Mouse (Mus musculus): Measurements from ENCODE around the gene Slc25a10.

Slc25a10 gene

DNA sequence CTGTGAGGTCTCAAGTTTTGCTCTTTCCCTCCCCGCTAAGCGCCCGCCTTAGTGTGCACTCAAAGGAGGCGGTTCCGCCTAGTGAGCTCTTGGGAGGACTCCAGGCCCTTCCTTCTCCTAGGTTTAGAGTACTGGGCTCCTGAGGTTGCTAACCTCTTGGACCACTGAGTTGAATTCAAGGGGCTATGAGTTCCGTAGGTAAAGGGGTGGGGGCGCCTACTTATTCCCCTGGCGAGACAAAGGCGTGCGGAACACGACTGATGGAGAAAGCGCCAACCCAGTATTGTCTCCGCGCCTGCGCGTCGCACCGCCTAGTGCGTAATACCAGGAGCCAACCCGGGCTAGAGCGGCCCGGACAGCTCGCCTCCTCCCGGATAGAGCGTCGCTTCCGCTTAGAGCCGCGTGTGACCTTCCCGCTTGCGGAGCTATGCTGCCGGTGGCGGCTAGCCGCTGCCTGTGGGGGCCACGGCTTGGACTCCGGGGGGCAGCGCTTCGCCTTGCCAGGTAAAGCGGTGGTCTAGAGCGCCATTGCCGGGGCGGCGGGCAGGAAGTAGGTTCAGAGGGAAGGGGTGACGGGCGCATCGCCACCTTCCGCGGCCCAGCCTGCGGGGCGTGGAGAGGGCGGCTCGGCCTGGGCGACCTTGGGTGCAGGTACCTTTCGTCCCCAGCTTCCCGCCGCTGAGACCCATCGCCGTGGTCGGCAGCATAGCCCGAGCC is 7.2 kb upstream of the Slc25a10 start, which contains the start of gene Mrpl12:
Mrpl12 (plus strand) TSS at position 349 of the 717 bp plus-strand sequence.
- DNase-seq (ENCODE audit: extremely low spot score), result peak; percentile 91

DNA sequence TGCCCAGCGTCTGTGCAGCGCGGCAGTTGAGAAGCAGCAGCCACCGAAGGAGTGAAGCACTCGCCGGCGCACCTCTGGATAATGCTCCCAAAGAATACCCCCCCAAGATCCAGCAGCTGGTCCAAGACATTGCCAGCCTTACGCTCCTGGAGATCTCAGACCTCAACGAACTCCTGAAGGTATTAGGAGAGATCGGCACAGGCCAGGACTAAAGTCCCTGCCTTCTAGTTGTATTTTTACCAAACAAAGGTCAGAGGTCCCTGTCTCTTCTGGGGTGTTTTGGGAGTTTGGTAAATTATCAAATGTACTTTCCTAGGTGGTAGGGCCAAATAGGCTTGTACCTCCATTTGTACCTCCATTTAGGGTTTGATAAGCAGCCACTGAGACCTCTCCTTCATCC is 6.4 kb upstream of the Slc25a10 start:
- DNase-seq (ENCODE audit: extremely low spot score), result no peak

DNA sequence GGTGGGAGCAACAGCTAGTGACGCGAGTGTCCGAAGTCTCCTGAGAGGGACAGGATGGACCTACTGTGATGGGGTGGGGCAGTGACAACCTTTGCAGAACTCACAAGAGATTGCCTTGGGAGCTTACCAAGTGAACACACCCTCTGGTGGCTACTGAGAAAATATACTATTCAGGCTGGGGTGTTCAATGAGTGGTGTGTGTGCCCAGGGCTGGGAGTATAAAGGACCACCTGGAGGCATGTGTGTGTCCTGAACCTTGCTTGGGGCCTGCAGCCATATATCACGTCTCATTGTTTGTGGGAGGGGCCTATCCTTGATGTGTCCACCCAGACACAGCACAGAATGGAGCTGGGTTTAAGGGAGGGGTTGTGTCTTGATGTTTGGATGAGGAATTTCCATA is 3.1 kb upstream of the Slc25a10 start:
- no peak for DNase-seq (ENCODE audit: extremely low spot score)

DNA sequence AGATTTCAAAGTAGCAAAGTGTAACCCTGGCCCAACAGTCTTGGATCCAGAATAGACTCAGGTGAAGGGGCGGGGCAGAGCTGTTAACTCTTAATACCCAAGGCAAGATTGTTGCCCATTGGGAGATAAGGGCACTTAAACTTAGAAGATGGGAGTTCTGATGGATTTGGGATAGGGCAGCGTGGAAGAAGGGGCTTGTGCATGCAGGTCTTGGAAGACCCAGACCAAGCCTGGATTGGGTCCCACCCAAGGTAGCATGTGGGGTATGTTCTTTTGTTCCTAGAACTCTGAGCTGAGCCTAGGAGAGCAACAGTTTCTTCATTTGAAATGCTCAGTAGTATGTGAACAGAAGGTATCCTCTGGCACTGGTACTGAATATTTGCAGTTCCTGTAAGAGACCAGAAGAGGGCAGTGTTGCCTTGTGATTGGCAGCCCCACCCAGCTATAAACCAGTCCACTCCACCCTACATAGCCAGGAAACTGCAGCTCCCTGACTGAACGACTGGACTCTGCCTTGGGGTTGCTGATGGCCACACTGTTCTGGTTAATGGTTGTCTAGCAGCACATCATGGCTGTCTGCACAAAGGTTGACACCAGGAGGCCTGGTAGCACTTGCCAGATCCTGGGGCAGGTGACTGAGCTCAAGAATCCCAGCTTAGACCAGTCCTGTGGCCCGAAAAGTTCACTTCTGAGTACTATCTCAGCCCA is 2.4 kb upstream of the Slc25a10 start:
- DNase-seq (ENCODE audit: extremely low spot score), result peak; percentile 81

DNA sequence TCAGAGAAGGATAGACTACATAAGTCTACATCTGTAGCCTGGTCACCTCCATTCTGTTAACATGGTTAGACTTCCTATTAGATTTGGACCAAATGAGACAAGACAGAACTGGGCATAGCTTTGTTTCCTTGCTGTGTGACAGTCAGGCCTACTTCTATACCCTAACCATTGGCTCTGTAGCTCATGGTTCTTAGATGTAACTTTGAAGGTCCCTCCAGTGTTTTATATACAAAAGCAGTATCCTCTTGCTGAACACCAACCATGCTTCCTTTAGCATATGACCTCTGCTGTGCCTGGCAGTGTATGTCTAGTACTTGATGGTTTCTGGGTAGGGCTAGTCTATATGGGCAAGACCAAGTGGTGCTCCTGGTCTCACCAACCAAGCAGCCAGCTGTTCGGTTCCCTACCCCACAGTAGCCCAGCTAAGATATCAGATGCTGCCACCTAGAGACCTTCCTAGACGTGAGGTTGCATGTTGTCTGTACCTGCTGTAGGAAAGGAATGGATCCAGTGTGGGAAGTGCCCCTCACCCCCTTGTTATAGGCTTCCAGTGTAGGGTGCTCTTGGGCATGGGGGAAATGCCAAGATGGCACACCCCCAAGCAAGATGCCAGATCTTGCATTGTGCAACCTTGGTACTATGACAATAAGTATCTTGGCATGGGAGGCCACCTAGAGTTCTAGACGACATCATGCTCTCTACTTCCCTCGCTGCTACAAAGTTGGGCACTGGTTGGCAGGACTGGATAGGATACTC is 1.2 kb upstream of the Slc25a10 start:
- DNase-seq (ENCODE audit: extremely low spot score), result no peak

DNA sequence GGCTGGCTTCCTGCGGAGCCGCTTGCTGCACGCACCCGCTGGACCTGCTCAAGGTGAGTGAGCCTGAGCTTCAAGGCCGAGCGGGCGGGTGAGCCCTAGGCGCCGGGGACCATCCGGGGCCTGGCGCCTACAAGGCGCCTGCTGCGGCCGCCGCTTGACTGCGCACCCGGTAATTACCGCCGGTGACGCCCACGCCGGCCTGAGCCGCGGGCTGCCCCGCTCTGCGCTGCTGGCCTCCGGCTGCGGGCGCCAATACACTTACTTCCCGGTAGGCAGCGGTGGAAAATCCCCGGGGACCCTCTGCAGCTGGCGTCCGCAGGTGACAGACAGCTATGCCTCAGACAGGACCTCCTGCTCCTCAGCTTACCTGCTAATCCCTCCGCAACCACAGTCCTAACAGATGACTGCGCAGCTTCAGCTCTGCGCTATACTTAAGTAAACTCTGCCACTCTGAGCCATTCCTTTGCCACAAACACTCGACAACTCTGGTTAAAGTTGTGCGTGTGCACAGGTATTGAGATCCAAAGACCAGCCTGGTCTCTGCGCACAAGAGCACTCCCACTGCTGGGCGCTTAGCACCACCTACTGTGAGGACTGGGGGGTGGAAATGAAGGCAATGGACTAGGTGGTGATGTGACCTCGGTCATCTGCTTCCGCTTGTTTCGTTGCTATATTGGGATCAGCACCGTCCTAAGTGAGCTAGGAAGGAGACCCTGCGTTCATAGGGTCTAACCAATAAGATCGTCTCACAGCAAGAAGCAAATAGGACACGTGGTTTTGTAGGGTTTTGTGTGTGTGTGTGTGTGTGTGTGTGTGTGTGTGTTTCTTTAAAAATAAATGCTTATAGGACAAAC is 611 bp downstream of the Slc25a10 start:
- peak; percentile 61 for DNase-seq (ENCODE audit: extremely low spot score)

DNA sequence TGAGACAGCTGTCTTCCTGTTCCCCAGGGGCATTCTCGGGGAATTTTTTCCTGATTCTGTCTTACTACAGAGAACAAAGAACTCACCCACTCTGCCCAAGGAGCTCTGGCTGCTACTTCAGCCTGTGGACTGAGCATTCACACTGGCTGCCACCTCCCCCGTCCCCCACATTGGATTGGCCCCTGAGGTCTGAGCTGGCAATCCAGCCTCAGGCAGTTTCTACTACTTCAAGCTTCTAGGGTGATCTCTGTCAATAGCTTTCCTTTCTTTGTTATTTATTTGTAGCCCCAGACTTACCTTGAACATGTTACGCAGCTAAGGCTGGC is 1.2 kb downstream of the Slc25a10 start:
- DNase-seq (ENCODE audit: extremely low spot score), result no peak

DNA sequence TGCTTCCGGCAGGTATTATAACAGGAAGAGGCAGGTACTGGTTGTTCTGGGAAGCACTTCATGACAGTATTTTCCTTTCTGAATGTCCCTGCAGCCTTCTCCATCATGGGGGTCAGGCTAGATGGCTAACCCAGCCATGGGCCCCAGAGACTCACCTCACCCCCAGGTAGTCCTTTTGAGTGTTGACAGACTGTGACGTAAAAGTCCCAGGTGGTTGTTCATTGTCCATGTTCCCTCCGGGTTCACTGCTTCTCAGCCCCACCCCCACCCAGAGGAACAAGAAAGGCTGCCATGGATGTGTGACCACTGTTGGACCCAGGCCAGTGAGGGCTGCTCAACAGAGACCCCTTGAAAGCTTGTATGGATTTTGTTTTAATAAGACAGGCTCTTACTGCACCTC is 1.7 kb downstream of the Slc25a10 start:
- DNase-seq (ENCODE audit: extremely low spot score), result no peak

DNA sequence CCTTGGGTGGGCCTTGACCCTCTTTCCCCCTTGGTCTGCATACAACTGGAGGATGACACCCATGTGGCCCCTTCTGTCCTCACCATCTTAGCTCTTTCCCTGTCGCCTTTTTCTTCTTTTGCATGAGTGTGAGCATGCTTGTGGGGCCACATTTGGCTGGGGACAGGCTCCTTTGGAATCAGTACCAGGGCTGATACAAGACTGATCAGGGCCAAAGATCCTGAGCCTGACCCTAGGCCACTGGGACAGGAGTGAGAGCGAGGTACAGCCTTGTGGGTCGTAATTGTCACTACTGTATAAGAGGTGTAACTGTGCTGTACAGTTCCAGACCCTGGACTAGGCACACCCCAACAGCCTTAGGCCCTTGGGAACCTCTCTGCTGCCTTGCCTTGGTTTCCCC is 2.3 kb downstream of the Slc25a10 start:
- DNase-seq (ENCODE audit: extremely low spot score), result no peak

DNA sequence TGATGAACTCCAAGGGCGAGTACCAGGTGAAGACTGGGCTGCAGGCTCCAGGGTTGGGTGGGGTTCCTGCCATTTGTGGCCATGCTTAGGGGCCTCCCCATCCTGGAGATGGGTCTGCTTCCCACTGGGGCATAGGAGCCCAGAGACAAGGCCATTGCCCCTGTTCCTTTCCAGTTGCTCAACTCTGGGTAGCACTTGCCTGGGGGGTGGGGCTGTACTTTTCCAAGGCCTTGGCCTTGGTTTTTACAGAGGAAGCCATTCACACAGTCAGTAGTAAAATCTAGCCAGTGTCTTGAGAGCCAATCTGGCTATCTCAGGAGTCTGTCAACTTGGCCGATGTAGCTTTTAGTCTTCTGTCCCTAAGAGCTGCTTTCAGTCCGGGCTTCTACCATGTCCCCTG is 5.8 kb downstream of the Slc25a10 start:
- DNase-seq (ENCODE audit: extremely low spot score), result no peak

DNA sequence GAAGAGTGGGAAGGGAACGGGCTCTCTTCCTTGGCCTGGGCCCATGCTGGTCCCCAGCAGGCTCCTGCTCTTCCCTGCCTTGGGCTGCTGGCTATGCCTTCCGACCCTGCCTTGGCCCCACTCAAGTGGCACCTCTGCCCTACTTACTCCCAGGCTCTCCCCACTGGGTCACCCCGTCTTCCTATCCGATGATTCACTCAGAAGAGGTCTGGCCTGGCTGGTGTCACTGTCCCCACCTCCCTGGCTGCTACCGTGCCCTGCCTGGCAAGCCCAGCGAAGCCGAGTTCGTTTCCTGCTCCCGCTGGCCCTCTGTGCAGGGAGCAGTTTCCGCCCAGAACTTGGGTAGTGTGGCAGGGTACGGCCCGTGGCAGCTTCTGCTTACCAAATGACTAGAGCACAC is 6.6 kb downstream of the Slc25a10 start:
- no peak for DNase-seq (ENCODE audit: extremely low spot score)

DNA sequence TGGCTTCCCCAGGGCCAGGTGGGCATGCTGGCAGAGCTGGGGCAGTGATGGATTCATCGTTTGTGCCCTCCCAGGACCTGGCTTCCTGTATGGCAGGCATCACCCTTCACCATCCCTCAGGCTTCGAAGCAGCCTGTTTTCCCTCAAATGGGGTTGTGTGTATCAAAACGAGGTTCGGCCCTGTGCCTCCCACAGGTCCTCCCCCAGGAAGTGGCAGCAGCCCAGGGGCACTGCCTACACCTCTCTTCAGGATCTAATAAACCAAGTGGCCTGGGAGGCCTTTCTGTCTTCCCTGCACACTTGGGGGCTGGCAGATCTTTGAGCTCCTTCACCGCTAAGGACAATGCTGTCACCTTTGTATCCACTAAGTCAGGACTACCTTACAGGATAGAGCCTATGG is 7.3 kb downstream of the Slc25a10 start:
- no peak for DNase-seq (ENCODE audit: extremely low spot score)

DNA sequence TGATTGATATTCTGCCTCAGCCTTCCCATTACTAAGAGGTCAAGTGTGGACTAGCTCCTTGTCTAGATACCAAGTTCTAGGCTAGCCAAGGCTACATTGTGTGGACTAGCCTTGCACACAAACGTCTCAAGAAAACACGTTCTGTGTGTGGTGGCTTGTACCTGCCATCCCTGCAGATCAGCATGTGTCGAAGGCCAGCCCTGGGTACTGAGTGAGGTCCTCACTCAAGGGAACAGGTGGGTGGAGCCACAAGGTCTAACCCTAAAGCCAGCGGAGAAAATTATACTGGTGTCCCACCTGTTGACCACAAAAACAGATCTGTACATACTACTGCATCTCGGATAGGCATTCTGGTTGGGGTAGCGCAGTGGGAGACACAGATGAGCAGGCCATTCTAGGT is 8.3 kb downstream of the Slc25a10 start:
- DNase-seq (ENCODE audit: extremely low spot score), result no peak

DNA sequence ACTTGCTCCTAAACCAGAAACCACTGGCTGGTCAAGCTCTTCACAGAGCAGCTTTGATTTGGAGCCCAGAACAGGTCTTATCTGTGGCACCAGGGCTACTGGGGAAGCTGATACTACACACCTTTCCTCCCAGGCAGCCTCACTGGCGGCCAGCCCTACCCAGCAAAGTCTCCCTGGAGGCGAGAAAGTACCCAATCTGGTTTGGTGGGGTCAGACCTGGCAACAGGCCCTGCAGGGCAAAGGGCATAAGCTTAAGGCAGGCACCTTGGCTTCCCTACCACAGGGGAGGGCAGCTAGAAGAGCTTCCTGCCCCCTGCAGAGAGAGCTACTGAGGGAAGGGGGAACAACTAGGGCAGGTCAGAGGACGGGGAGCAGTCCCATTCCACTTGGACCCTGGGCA is 8.7 kb downstream of the Slc25a10 start:
- DNase-seq (ENCODE audit: extremely low spot score), result no peak

DNA sequence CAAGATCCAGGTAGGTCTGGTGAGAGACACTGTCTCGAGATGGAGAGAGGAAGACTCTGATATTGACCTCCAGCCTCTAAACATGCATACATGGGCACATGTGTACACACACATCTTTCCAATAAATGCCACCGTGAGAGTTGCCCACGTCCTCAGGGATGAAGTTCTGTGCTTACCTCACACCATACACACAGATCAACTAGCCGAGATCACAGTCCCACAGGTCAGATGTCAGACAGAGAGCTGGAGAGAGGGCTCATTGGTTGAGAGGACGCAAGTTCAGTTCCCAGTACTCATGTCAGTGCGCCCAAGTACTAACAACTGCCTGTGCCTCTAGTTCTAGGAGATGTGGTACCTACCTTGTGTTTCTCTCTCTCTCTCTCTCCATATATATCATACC is 9.4 kb downstream of the Slc25a10 start:
- no peak for DNase-seq (ENCODE audit: extremely low spot score)

DNA sequence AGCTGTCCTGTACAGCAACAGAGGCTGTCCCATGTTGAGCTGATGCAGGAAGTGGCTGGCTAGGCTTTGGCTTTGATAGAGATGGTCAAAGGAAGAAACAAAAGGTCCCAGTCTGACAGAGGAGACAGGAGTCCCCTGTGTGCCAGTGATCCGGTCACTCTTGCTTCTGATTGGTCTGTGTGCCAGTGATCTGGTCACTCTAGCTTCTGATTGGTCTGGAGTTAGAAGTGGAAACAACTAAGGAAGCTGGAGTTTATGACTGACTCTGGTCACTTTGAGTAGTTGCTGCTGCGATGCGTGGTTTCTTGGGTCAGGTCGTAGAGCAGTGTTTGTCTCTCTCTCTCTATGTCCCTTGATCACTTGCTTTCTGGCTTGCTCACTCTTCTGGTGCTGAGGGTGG is 10.1 kb downstream of the Slc25a10 start:
- DNase-seq (ENCODE audit: extremely low spot score), result no peak

DNA sequence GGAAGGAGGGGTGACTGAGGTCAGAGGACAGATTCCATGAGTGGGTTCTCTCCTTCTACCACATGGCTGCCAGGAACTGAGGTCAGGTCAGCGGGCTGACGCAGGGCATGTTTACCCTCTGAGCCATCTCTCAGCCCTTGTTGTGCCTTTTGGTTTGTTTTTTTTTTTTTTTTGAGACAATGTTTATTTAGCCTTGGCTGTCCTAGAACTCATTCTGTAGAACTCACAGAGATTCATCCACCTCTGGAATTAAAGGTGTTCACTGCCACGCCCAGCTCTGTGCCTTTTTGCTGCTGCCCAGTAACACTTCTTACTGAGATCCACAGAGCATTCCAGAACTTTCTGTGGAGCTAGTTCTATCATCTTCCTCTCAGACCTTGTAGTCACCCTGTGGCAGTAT is 14.0 kb downstream of the Slc25a10 start:
- no peak for DNase-seq (ENCODE audit: extremely low spot score)

DNA sequence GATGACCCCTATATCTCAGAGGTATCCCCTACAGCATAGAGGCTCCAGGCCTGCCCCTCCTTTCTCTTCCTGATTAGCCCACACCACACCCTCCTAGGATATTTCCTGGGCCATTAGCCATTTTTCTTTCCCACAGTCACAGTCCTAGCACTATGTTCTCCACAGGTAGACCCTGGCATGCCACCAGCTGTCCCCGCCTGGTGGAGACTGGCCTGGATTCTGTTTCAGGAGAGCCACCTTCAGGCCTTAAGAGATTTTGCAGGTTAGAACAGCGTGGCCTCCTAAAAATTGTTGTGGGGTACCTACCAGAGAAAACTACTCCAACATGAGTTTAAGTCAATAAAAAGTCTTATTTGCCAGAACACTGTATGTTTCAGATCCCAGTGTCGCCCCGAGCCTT is 15.3 kb downstream of the Slc25a10 start:
- no peak for DNase-seq (ENCODE audit: extremely low spot score)

DNA sequence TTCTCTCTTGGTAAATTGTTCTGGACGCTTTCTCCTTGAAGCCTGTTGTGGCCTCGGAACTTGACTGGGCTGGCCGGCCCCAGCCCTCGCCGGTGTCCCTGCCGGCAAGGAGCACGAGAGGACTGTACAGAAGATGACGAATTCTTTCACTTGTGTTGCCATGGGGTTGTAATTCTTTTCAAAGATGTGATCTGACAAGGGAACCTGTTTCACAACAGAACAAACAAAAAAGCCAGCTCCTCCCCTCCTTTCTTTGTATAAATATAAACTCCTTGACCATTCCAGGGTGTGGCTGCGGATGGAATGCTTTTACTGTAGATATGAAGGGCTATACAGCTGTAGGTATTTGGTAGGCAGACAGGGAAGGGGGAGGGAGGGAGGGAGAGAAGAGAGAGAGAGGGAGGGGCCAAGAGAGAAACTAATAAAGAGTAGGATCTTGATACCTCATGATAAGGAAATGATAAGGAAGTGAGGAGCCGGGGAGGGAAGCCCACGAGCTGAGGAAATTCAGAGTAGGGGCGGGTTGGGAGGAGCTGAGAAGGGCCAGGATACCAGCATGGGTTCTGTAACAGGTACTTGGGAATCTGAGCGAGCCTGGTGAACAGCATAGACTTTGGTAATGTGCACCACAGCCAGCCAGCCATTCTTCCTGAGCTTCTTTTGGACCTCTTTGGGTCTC is 16.1 kb downstream of the Slc25a10 start:
- no peak for DNase-seq (ENCODE audit: extremely low spot score)

DNA sequence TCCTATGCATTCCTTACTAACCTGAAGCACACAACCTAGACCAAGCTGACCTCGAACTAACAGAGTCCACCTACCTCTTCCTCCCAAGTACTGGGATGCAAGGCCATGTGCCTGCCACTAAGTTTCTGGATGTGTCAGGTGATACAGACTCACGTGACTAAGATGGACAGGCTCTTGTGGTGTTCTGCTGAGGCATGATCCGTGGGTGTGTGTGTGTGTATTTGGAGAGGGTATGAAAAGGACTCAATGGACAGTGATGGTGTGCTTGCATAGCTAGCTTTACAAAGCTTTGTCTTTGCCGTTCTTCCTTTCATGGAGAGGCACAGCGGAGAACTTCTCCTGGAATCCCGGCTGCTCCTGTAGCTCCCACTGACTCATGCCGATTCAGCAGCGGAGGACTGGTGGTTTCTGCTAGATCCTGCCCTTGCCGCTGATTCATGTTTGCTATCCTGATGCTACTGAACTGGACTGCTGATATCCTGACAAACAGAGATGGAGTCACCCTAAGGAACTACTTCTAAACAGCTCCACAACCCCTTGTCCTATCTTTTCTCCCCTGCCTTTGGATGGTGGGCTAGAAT is 16.7 kb downstream of the Slc25a10 start:
- DNase-seq (ENCODE audit: extremely low spot score), result no peak

DNA sequence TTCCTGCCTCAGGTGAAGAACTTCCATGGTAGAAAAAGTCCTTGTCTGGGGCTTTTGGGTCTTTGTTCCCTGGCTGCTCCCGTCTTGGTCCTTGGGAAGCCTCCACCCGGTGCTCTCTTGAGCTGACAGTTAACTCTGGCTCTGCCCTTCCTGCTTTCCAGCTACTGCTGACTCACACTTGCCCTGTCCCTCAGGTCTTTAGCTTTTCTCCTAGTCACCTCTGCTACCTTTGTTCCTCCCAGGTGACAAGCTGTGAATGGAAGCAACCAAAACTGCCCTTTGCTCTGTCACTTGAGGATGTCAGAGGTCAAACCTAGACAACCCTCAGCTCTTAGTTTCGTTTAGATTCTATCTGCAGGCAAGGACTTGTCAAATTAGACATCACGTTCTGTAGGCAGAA is 18.3 kb downstream of the Slc25a10 start:
- DNase-seq (ENCODE audit: extremely low spot score), result no peak
